Mouse (Mus musculus) embryonic fibroblast, embryonic 13.5 days (primary cell): ENCODE data around the gene Prkx.

Experiments
- CTCF ChIP-seq: IDR thresholded peaks from 2 replicates; pipeline ENCODE4 v1.5.1; 2011; ENCODE audit warnings: mild to moderate bottlenecking, control low read depth, low read length, moderate library complexity, borderline replicate concordance; ENCODE audit not compliant: insufficient read depth
- POLR2A ChIP-seq: IDR thresholded peaks from 2 replicates; pipeline ENCODE4 v1.6.1; 2011; ENCODE audit warnings: low read depth, mild to moderate bottlenecking, control low read depth, low read length, moderate library complexity

DNA sequence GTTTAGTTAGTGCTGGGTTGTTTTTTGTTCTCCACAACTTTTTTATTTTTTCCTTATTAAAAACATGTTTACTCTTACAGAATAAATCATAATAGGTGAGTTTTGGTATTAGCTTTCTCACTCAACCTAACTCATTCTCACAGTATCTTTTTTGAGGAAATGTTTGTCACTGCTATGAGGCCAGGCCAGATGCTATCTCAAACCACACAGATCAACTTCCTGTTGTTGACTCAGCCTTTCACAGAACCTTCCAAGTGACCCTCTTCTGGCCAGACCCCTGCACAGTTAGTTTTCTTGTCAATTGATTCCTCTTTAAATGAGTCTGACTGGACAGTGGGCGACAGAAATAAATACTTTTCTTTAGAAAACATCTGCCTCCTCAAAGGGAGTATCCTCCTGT, 5.5 kb upstream of the Prkx start:
- TF ChIP-seq CTCF = no peak
- TF ChIP-seq POLR2A = no peak
